Mouse (Mus musculus) stomach, embryonic 14.5 days (tissue): Measurements from ENCODE around the gene Acpp. TPM values are rescaled to one million over a fixed set of nuclear protein-coding genes. Genes with fewer than 3 reads are reported as not detected.

ENCODE experiments used
- ATAC-seq: fragments of 200-750 bp; cut with Nextera tagmentation; 2 replicates; pipeline ENCODE4 v1.8.0; 2017; ENCODE audit warnings: low read depth, moderate TSS enrichment; ENCODE audit not compliant: insufficient number of reproducible peaks, insufficient read depth, low FRiP score
- H3K27ac ChIP-seq: fragments of 300-500 bp; sonication (generic); 2 replicates; pipeline ENCODE4 v1.5.1; 2014; ENCODE audit warnings: mild to moderate bottlenecking, low read length, moderate library complexity, mixed read lengths
- H3K27me3 ChIP-seq: fragments of 300-500 bp; sonication (generic); 2 replicates; pipeline ENCODE4 v1.6.1; 2014; ENCODE audit warnings: low read length, control low read depth, mixed read lengths; ENCODE audit not compliant: control insufficient read depth, insufficient read depth
- H3K36me3 ChIP-seq: fragments of 300-500 bp; sonication (generic); 2 replicates; pipeline ENCODE4 v1.6.1; 2014; ENCODE audit warnings: mild to moderate bottlenecking, control low read depth, low read length, moderate library complexity, mixed read lengths; ENCODE audit not compliant: control insufficient read depth, insufficient read depth
- H3K4me1 ChIP-seq: fragments of 300-500 bp; sonication (generic); 2 replicates; pipeline ENCODE4 v1.6.1; 2014; ENCODE audit warnings: low read length, control low read depth, mixed read lengths; ENCODE audit not compliant: control insufficient read depth, insufficient read depth
- H3K4me2 ChIP-seq: fragments of 300-500 bp; sonication (generic); replicated peaks from 2 replicates; pipeline ENCODE4 v1.6.1; 2014; ENCODE audit warnings: low read depth, low read length, control low read depth
- H3K4me3 ChIP-seq: fragments of 300-500 bp; sonication (generic); 2 replicates; pipeline ENCODE4 v1.5.1; 2014; ENCODE audit warnings: low read depth, low read length, control low read depth
- H3K9ac ChIP-seq: fragments of 300-500 bp; sonication (generic); replicated peaks from 2 replicates; pipeline ENCODE4 v1.6.1; 2014; ENCODE audit warnings: low read depth, mild to moderate bottlenecking, control low read depth, low read length, moderate library complexity, mixed read lengths
- H3K9me3 ChIP-seq: fragments of 300-500 bp; sonication (generic); 2 replicates; pipeline ENCODE4 v1.6.1; 2016; ENCODE audit warnings: low read depth, low read length, control low read depth; ENCODE audit not compliant: control insufficient read depth
- WGBS: fragments of 180-500 bp; shearing (Covaris S2); extraction: QIAGEN DNeasy Blood & Tissue Kit; methylation state at CpG from one replicate; pipeline ENCODE4 v1.1.7; 2014; 5-methylcytosine and 5-hydroxymethylcytosine counted together
- polyA plus RNA-seq: library from polyadenylated mRNA; unstranded; fragments of >200 nt; fragmentation: Nextera tagmentation; extraction: Ambion mirVana; gene quantifications from 2 replicates; pipeline ENCODE4 v1.2.1, GENCODE M21; 2014

The Acpp gene
- polyA plus RNA-seq, 1 experiment from 2014 or later: 0.75 TPM

GRCm38 (mm10) chr9:104360389-104360788 lies 22.8 kb upstream of the Acpp start:
- no peak for ATAC-seq
- Histone ChIP-seq H3K4me3 (no peak overlapping the region), H3K9ac (no peak overlapping the region), H3K4me1 (no peaks in the 10 kb centered on the region), H3K27ac (no peak overlapping the region), H3K36me3 (no peaks in the 10 kb centered on the region), H3K27me3 (no peaks in the 10 kb centered on the region), H3K9me3 (no peaks in the 10 kb centered on the region), H3K4me2 (no peak overlapping the region)
- WGBS: 83% methylated on average over 4 of the region's 4 CpGs

- Histone ChIP-seq H3K4me3 (no peak overlapping the region), H3K9me3 (no peaks in the 10 kb centered on the region), H3K4me1 (no peaks in the 10 kb centered on the region), H3K4me2 (no peak overlapping the region), H3K27me3 (no peaks in the 10 kb centered on the region), H3K36me3 (no peaks in the 10 kb centered on the region), H3K27ac (no peak overlapping the region), H3K9ac (no peak overlapping the region)
- 76% methylated on average over 8 of the region's 8 CpGs for WGBS
- ATAC-seq: no peak
Measured at GRCm38 (mm10) chr9:104355521-104356270, 18.1 kb upstream of the Acpp start.

- Histone ChIP-seq H3K9ac (no peak overlapping the region), H3K27me3 (no peaks in the 10 kb centered on the region), H3K4me2 (no peak overlapping the region), H3K27ac (no peak overlapping the region), H3K4me1 (no peaks in the 10 kb centered on the region), H3K36me3 (no peaks in the 10 kb centered on the region), H3K4me3 (no peak overlapping the region), H3K9me3 (no peaks in the 10 kb centered on the region)
- 82% methylated on average over 5 of the region's 5 CpGs for WGBS
- ATAC-seq: no peak
Measured at GRCm38 (mm10) chr9:104344136-104344535, 6.6 kb upstream of the Acpp start.

- Histone ChIP-seq H3K4me2 (no peak overlapping the region), H3K36me3 (no peaks in the 10 kb centered on the region), H3K4me3 (no peak overlapping the region), H3K9me3 (no peaks in the 10 kb centered on the region), H3K9ac (no peak overlapping the region), H3K27ac (no peak overlapping the region), H3K27me3 (no peaks in the 10 kb centered on the region), H3K4me1 (no peaks in the 10 kb centered on the region)
- WGBS: 75% methylated on average over 5 of the region's 5 CpGs
- ATAC-seq: no peak
Measured at GRCm38 (mm10) chr9:104339483-104339882, 1.9 kb upstream of the Acpp start.

GRCm38 (mm10) chr9:104338489-104339427 lies 1.2 kb upstream of the Acpp start:
- 84% methylated on average over 18 of the region's 18 CpGs for whole genome bisulfite sequencing

GRCm38 (mm10) chr9:104331301-104331700 lies 6.2 kb downstream of the Acpp start:
- Histone ChIP-seq H3K4me1 (no peaks in the 10 kb centered on the region), H3K27ac (no peak overlapping the region)
- WGBS: 82% methylated on average over 5 of the region's 5 CpGs

More at GRCm38 (mm10) chr9:104338489-104339427, 1.2 kb upstream of the Acpp start:
- H3K9ac ChIP-seq: no peak overlapping the region
- no peaks in the 10 kb centered on the region for H3K36me3 ChIP-seq
- H3K27me3 ChIP-seq: no peaks in the 10 kb centered on the region
- H3K9me3 ChIP-seq: no peaks in the 10 kb centered on the region
- H3K4me3 ChIP-seq: no peak overlapping the region
- no peak for ATAC-seq
- H3K4me2 ChIP-seq: no peak overlapping the region
- no peaks in the 10 kb centered on the region for H3K4me1 ChIP-seq
- no peak overlapping the region for H3K27ac ChIP-seq

GRCm38 (mm10) chr9:104328655-104329054 lies 8.9 kb downstream of the Acpp start:
- Histone ChIP-seq H3K4me3 (no peak overlapping the region), H3K27me3 (no peaks in the 10 kb centered on the region), H3K9ac (no peak overlapping the region), H3K4me1 (no peaks in the 10 kb centered on the region), H3K9me3 (no peaks in the 10 kb centered on the region), H3K4me2 (no peak overlapping the region), H3K27ac (no peak overlapping the region), H3K36me3 (no peaks in the 10 kb centered on the region)
- 58% methylated on average over 4 of the region's 4 CpGs for WGBS
- ATAC-seq: no peak

More at GRCm38 (mm10) chr9:104331301-104331700, 6.2 kb downstream of the Acpp start:
- no peak overlapping the region for H3K4me3 ChIP-seq
- H3K27me3 ChIP-seq: no peaks in the 10 kb centered on the region
- H3K36me3 ChIP-seq: no peaks in the 10 kb centered on the region
- H3K9ac ChIP-seq: no peak overlapping the region
- H3K4me2 ChIP-seq: no peak overlapping the region
- ATAC-seq: no peak
- no peaks in the 10 kb centered on the region for H3K9me3 ChIP-seq

GRCm38 (mm10) chr9:104321519-104321918 lies 16.0 kb downstream of the Acpp start:
- no peaks in the 10 kb centered on the region for H3K27me3 ChIP-seq
- no peak overlapping the region for H3K4me2 ChIP-seq
- H3K4me1 ChIP-seq: no peaks in the 10 kb centered on the region
- no peaks in the 10 kb centered on the region for H3K36me3 ChIP-seq
- no peak overlapping the region for H3K27ac ChIP-seq
- no peaks in the 10 kb centered on the region for H3K9me3 ChIP-seq
- 67% methylated on average over 7 of the region's 7 CpGs for WGBS
- ATAC-seq: no peak
- H3K9ac ChIP-seq: no peak overlapping the region
- H3K4me3 ChIP-seq: no peak overlapping the region
